Mouse (Mus musculus) midbrain, embryonic 11.5 days (tissue): Measurements from ENCODE around the gene Tbata. TPM values are rescaled to one million over a fixed set of nuclear protein-coding genes. Genes with fewer than 3 reads are reported as not detected.

Experiments
- ATAC-seq: fragments of 200-750 bp; cut with Nextera tagmentation; 2 replicates; pipeline ENCODE4 v1.8.0; 2017; ENCODE audit warnings: moderate TSS enrichment, moderate library complexity; ENCODE audit not compliant: low FRiP score
- DNase-seq: peaks from one replicate; pipeline ENCODE4 v3.0.0; 2015; ENCODE audit warnings: low spot score; ENCODE audit errors: missing footprints
- H3K27ac ChIP-seq: fragments of 300-500 bp; sonication (generic); 2 replicates; pipeline ENCODE4 v1.5.1; 2014; ENCODE audit warnings: low read depth, low read length
- H3K27me3 ChIP-seq: fragments of 300-500 bp; sonication (generic); 2 replicates; pipeline ENCODE4 v1.6.1; 2014; ENCODE audit warnings: mild to moderate bottlenecking, low read length, moderate library complexity, mixed read lengths; ENCODE audit not compliant: control insufficient read depth, insufficient read depth
- H3K36me3 ChIP-seq: fragments of 300-500 bp; sonication (generic); 2 replicates; pipeline ENCODE4 v1.6.1; 2014; ENCODE audit warnings: mild to moderate bottlenecking, low read length, moderate library complexity, mixed read lengths; ENCODE audit not compliant: control insufficient read depth, insufficient read depth
- H3K4me1 ChIP-seq: fragments of 300-500 bp; sonication (generic); 2 replicates; pipeline ENCODE4 v1.6.1; 2014; ENCODE audit warnings: low read length; ENCODE audit not compliant: control insufficient read depth, insufficient read depth
- H3K4me2 ChIP-seq: fragments of 300-500 bp; sonication (generic); 2 replicates; pipeline ENCODE4 v1.6.1; 2014; ENCODE audit warnings: mild to moderate bottlenecking, moderate library complexity
- H3K4me3 ChIP-seq: fragments of 300-500 bp; sonication (generic); 2 replicates; pipeline ENCODE4 v1.5.1; 2014; ENCODE audit warnings: low read depth, low read length
- H3K9ac ChIP-seq: fragments of 300-500 bp; sonication (generic); 2 replicates; pipeline ENCODE4 v1.6.1; 2014; ENCODE audit warnings: low read length
- H3K9me3 ChIP-seq: fragments of 300-500 bp; sonication (generic); 2 replicates; pipeline ENCODE4 v1.6.1; 2016; ENCODE audit warnings: low read length; ENCODE audit not compliant: control insufficient read depth
- WGBS: fragments of 180-500 bp; shearing (Covaris S2); extraction: QIAGEN DNeasy Blood & Tissue Kit; methylation state at CpG from one replicate; pipeline ENCODE4 v1.1.7; 2014; 5-methylcytosine and 5-hydroxymethylcytosine counted together
- polyA plus RNA-seq: library from polyadenylated mRNA; unstranded; fragments of >200 nt; fragmentation: Nextera tagmentation; extraction: Ambion mirVana; gene quantifications from 2 replicates; pipeline ENCODE4 v1.2.1, GENCODE M21; 2014

Tbata gene
- polyA plus RNA-seq, result not detected in 2 replicates

GRCm38 (mm10) chr10:61171654-61172053 lies at the start of gene Tbata:
Gene Tbata (plus strand): TSS chr10:61171954.
- H3K9me3 ChIP-seq, result no peaks in the 10 kb centered on the region
- H3K4me2 ChIP-seq, result no peak within 1 kb of the TSS
- H3K36me3 ChIP-seq, result no peaks in the 10 kb centered on the region
- 87% methylated on average over 3 of the region's 3 CpGs for WGBS
- H3K27me3 ChIP-seq, result no peaks in the 10 kb centered on the region
- no peak within 1 kb of the TSS for H3K27ac ChIP-seq
- no peak within 1 kb of the TSS for H3K9ac ChIP-seq
- no peaks in the 10 kb centered on the region for H3K4me1 ChIP-seq
- no peak for DNase-seq
- no peak within 1 kb of the TSS for H3K4me3 ChIP-seq
- ATAC-seq, result no peak

- Histone ChIP-seq H3K9me3 (no peaks in the 10 kb centered on the region), H3K36me3 (0 out of 2 replicates have a peak, but pooled peaks cover 2% of the 10 kb centered on the region), H3K9ac (no peak overlapping the region), H3K4me3 (no peak overlapping the region), H3K27ac (no peak overlapping the region), H3K4me1 (no peaks in the 10 kb centered on the region), H3K4me2 (no peak overlapping the region), H3K27me3 (no peaks in the 10 kb centered on the region)
- no peak for DNase-seq
- 93% methylated on average over 3 of the region's 3 CpGs for WGBS
- no peak for ATAC-seq
Observed at GRCm38 (mm10) chr10:61123276-61123913, 48.4 kb upstream of the Tbata start.

DNA sequence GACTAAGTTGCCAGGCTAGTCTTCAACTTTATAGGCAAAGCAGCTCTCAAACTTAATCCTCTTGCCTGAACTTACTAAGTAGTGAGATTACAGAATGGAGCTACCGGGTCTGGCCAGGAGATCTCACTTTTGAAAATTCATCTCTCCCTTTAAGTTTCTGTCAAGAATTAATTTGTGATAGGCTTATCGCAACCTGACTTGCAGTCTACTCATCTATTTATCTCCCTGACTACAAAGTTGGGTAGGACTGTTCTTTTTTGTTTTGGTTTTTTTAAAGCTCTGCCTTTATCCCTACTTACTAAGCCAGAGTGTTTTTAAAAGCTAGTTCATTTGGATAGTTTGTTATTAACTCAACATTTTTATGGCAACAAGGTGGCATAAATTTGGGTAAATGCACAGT lies 47.3 kb upstream of the Tbata start:
- no peaks in the 10 kb centered on the region for H3K9me3 ChIP-seq
- 96% methylated on average over 2 of the region's 2 CpGs for WGBS
- no peak overlapping the region for H3K4me2 ChIP-seq
- no peaks in the 10 kb centered on the region for H3K4me1 ChIP-seq
- no peaks in the 10 kb centered on the region for H3K27me3 ChIP-seq
- DNase-seq (no peak), ATAC-seq (no peak)
- H3K36me3 ChIP-seq, result 0 out of 2 replicates have a peak, but pooled peaks cover 2% of the 10 kb centered on the region
- H3K27ac ChIP-seq, result no peak overlapping the region
- no peak overlapping the region for H3K9ac ChIP-seq
- H3K4me3 ChIP-seq, result no peak overlapping the region

GRCm38 (mm10) chr10:61128701-61129365 lies 42.9 kb upstream of the Tbata start:
- 92% methylated on average over 1 of the region's 1 CpGs for WGBS
- H3K9ac ChIP-seq, result no peak overlapping the region
- ATAC-seq, result no peak
- no peak overlapping the region for H3K4me2 ChIP-seq
- H3K9me3 ChIP-seq, result no peaks in the 10 kb centered on the region
- no peak overlapping the region for H3K27ac ChIP-seq
- H3K27me3 ChIP-seq, result no peaks in the 10 kb centered on the region
- no peak overlapping the region for H3K4me3 ChIP-seq
- DNase-seq, result no peak
- no peaks in the 10 kb centered on the region for H3K4me1 ChIP-seq
- H3K36me3 ChIP-seq, result no peaks in the 10 kb centered on the region

- Histone ChIP-seq H3K9ac (no peak overlapping the region), H3K4me2 (no peak overlapping the region)
Observed at GRCm38 (mm10) chr10:61130959-61131358, 40.8 kb upstream of the Tbata start.

DNA sequence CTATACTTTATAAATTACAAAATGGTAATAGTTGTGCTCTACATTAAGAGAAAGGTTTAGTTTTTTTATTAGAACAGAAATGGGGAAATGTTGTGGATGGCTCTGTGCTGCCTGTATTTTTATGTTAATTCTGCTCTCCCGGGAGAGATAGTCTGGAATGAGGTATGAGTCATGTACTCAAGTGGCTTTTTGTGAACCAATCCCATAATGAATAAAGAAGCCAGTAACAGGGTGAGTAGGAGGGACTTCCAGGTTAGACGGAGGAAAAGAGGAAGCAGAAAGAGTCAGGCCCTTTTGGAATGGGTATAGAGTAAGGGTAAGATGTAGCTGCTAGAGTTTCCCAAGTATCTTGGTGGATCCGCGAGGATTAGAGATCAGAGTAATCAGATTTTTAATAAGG lies 37.7 kb upstream of the Tbata start:
- DNase-seq, result no peak
- 83% methylated on average over 4 of the region's 4 CpGs for WGBS
- Histone ChIP-seq H3K9me3 (no peaks in the 10 kb centered on the region), H3K4me2 (no peak overlapping the region), H3K27ac (no peak overlapping the region), H3K4me3 (no peak overlapping the region), H3K9ac (no peak overlapping the region), H3K27me3 (no peaks in the 10 kb centered on the region), H3K4me1 (no peaks in the 10 kb centered on the region), H3K36me3 (no peaks in the 10 kb centered on the region)
- no peak for ATAC-seq

More at GRCm38 (mm10) chr10:61130959-61131358, 40.8 kb upstream of the Tbata start:
- ATAC-seq, result no peak
- no peaks in the 10 kb centered on the region for H3K9me3 ChIP-seq
- no peak overlapping the region for H3K4me3 ChIP-seq
- H3K36me3 ChIP-seq, result no peaks in the 10 kb centered on the region
- no peak overlapping the region for H3K27ac ChIP-seq
- H3K27me3 ChIP-seq, result no peaks in the 10 kb centered on the region
- H3K4me1 ChIP-seq, result no peaks in the 10 kb centered on the region
- DNase-seq, result no peak
- 85% methylated on average over 3 of the region's 3 CpGs for WGBS

DNA sequence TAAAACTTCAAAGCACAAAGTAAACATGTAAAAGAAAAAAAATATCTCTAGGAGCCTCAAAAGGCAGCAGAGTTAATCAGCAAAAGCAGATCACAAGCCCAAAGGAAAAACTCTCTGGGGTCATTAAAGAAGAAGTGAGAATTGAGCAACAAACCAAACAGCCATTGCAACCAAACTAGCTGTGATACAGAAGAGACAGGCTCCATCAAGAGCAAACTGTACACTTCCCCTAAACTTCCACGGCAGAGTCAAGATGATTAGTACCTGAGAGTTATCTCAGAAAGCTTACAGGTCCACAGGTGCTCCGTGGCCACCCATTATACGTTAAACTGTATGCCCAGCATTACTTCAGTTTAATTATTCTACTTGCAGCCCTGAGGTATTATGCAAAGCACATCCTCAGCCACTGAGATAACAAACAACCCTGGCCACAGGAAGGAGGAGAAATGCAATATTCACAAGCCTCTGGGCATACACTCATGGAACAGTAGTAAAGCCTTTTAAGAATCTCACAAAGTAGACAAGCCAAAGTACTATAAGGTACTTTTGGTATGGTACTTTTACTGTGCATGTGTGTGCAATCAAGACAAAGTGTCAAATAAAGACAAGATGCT lies 36.4 kb upstream of the Tbata start:
- Histone ChIP-seq H3K4me2 (no peak overlapping the region), H3K4me1 (no peaks in the 10 kb centered on the region), H3K4me3 (no peak overlapping the region), H3K9ac (no peak overlapping the region), H3K9me3 (no peaks in the 10 kb centered on the region), H3K27ac (no peak overlapping the region), H3K36me3 (no peaks in the 10 kb centered on the region), H3K27me3 (no peaks in the 10 kb centered on the region)
- WGBS, result 67% methylated on average over 3 of the region's 3 CpGs
- DNase-seq (no peak), ATAC-seq (no peak)

DNA sequence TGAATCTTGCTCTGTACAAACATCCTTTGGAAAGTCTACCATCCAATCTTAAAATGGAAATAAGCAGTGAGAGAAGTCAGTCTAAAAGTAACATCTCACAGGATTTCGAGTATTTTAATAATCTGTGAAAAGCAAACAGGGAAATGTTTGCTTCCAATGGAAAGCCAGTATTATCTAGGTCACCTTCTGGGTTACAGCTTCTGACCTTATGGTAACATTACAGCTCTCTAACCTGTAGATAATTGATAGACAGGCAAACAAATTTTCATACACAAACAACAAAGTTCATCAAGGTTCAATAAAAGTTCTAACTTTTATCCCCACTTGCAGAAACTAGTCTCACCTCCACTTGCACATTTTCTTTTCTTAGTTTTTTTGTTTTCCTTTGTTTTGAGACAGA lies 34.2 kb upstream of the Tbata start:
- H3K4me3 ChIP-seq, result no peak overlapping the region
- H3K9me3 ChIP-seq, result no peaks in the 10 kb centered on the region
- no peak for ATAC-seq
- no peak overlapping the region for H3K27ac ChIP-seq
- H3K27me3 ChIP-seq, result no peaks in the 10 kb centered on the region
- no peak for DNase-seq
- no peak overlapping the region for H3K9ac ChIP-seq
- WGBS, result 85% methylated on average over 1 of the region's 1 CpGs
- no peak overlapping the region for H3K4me2 ChIP-seq
- no peaks in the 10 kb centered on the region for H3K36me3 ChIP-seq
- H3K4me1 ChIP-seq, result no peaks in the 10 kb centered on the region

GRCm38 (mm10) chr10:61143343-61143742 lies 28.4 kb upstream of the Tbata start:
- no peak overlapping the region for H3K4me2 ChIP-seq
- H3K27ac ChIP-seq, result no peak overlapping the region
- 94% methylated on average over 2 of the region's 2 CpGs for WGBS
- no peak for DNase-seq
- peaks cover 5% of the 10 kb centered on the region for H3K4me1 ChIP-seq
- H3K27me3 ChIP-seq, result no peaks in the 10 kb centered on the region
- no peak overlapping the region for H3K4me3 ChIP-seq
- ATAC-seq, result no peak
- no peaks in the 10 kb centered on the region for H3K36me3 ChIP-seq
- no peaks in the 10 kb centered on the region for H3K9me3 ChIP-seq
- no peak overlapping the region for H3K9ac ChIP-seq
